Mouse (Mus musculus) embryo, embryonic 11 days (tissue): Measurements from ENCODE around the gene Brd2.
A peak's percentile ranks its signal among the peaks of the same experiment; 100 is the strongest.
"Not testable (repeated sequence)": the region's sequence is repeated elsewhere in the genome, so short reads cannot be mapped to it uniquely, and the experiment has no call there.

ENCODE experiments used
- DNase-seq: peaks from one replicate; pipeline ENCODE4 v3.0.0-alpha.2; 2015

The Brd2 gene

GRCm38 (mm10) chr17:34122188-34122984 is at the start of gene Brd2:
Gene Brd2 (minus strand): TSS chr17:34122634.
- peak; percentile 99 for DNase-seq

- DNase-seq, result peak; percentile 79
Observed at GRCm38 (mm10) chr17:34170877-34171498, 48.6 kb upstream of the Brd2 start.

- DNase-seq, result no peak
Observed at GRCm38 (mm10) chr17:34170487-34170876, 48.0 kb upstream of the Brd2 start.

GRCm38 (mm10) chr17:34169279-34169678 is 46.8 kb upstream of the Brd2 start:
- peak; percentile 69 for DNase-seq

- no peak for DNase-seq
Observed at GRCm38 (mm10) chr17:34165033-34165730, 42.7 kb upstream of the Brd2 start.

DNA sequence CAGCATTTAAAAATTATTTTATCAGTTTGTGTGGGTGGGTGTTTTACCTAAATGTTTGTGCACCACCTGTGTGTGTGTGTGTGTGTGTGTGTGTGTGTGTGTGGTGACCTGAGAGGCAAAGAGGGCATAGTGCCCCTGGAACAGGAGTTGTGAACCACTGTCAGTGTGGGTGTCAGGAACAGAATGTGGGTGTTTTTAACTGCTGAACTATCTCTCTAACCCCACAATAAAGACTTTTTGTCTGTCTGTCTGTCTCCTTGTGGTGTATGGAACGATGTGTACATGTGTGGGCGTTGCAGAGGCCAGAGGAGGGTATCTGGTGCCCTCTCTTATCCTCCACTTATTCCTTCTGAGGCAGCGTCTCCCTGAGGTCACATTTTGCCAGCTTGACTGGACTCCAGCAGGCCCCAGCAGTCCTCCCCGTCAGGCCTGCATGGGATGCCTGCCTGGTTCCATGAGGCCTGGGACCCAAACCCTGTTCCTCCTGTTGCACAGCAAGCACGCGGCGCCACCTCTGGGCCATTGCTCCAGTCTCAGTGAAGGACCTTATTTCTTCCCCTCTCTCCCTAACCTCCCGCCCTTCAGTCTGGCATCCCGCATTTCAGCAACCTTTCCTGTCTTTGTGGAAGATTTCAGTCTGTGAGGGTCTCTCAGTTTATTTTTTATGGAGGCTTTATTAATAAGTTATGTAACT is 41.9 kb upstream of the Brd2 start:
- peak; percentile 38 for DNase-seq

DNA sequence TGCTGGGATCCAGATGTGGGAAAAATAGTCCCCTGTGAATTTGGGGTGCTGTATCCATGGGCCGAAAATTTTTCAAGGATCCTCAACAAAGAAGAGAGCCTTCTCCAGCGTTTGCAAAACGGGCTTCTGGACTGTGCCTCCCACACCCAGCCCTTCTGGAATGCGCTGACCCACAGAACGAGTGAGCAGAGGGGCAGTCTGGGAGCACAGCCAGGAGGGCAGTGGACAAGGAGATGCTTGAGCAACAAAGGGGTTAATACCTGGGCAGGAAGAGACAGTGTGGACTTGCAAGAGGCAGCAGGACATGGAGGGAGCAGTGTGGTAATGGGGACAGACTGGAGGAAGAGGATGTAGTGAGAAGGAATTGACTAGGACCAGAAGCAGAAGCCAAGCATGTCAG is 33.1 kb upstream of the Brd2 start:
- DNase-seq, result no peak

- DNase-seq, result peak; percentile 39
Observed at GRCm38 (mm10) chr17:34152923-34153322, 30.5 kb upstream of the Brd2 start, which contains the start of gene H2-DMb1. Gene H2-DMb1 (plus strand): TSS chr17:34153072.

DNA sequence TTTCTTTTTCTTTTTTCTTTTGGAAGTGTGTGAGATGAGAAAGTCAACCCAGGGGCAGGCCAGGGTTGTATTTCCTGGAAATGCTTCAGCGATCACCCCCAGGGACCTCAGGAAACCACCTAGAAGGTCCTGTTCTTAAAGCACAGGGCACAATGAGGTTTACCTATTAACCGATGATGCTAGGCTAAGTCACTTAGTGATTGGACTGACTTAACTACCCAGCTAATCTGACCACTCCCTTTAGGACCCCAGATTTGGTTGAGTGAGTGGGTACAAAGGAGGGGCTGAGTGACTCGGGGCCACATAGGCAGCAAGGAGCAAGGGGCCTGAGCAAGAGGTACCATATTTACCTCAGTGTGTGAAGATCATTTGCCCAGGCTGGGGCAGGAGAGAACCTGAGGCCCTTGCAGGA is 22.5 kb upstream of the Brd2 start:
- DNase-seq, result no peak

- not testable (repeated sequence) for DNase-seq
Observed at GRCm38 (mm10) chr17:34144221-34144620, 21.8 kb upstream of the Brd2 start.

DNA sequence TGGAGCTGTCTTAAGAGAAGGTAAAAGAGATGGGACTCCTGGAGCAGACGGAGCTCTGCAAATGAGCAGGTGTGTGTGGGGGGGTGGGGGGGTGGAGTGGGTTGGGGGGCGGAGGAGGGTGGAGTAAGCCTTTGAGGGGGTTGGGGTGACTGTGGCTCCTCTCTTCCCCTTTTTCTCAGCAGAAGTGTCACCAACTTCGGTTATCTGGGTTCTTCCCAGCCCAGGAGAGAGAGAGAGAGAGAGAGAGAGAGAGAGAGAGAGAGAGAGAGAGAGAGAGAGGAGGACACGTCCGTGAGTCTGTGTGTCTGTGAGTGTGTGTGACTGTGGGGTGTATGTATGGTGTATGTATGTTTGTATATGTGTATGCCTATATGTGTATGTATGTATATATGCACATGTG is 21.0 kb upstream of the Brd2 start:
- no peak for DNase-seq

GRCm38 (mm10) chr17:34143033-34143432 is 20.6 kb upstream of the Brd2 start, which contains the start of gene H2-DMb2:
Gene H2-DMb2 (plus strand): TSS chr17:34143307.
- DNase-seq, result no peak

GRCm38 (mm10) chr17:34142456-34143010 is 20.1 kb upstream of the Brd2 start:
- no peak for DNase-seq

GRCm38 (mm10) chr17:34141448-34141847 is 19.0 kb upstream of the Brd2 start:
- DNase-seq, result no peak

GRCm38 (mm10) chr17:34140240-34140639 is 17.8 kb upstream of the Brd2 start:
- no peak for DNase-seq

DNA sequence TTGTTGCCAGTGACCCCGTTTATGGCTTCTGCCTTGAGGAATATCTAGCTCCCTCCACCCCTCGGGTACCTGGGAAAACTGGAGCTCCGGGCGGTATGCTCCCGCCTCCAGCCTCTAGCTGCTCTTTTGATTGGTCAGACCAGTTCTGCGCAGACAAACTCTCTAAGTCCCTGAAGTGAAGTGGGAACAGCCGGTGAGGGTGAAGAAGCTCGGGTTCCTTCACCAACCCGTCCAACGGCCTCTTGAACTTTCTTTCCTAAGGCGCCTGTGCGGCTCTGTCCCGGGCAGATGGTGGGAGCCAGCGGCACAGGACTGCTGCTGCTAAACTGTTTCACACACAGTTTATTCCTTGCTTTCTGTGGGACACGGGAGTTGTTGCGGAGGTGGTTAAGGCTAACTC is 17.0 kb upstream of the Brd2 start:
- DNase-seq, result peak; percentile 75

DNA sequence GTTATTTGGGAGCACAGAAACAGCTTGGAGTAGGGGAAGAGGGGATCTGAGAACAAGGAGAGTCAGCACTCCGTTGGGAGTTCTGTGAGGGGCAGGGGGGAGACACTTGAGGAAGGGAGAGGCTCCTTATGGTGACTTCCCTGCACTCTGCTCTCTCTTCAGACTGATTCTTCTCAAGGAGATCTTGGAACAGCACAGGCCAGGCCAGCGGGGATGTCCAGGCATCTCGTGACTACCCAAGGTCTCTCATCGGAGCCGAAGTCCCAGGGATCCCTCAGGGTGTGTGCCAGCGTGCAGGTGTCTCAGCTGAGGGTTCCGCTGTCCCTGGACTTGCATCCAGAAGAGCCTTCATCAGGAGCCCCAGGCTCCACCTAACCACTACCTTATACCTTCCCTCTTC is 16.2 kb upstream of the Brd2 start:
- DNase-seq, result no peak

DNA sequence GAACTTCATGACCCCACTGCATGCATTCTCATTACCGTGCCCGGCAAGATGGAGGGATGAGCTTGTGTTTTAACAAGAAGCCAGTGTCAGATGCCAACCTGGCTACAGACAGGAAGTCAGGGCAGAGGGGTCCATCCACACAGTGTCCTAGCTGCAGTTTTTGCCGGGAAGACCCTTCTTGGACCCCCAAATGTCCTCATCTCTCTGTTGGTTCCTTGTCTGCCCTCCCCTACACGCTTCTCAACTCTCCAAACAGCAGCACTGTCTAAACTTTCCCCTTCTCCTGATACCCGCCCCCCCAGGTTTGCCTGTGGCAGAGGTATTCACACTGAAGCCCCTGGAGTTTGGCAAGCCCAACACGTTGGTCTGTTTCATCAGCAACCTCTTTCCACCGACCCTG is 15.2 kb upstream of the Brd2 start:
- DNase-seq, result no peak

- peak; percentile 99 for DNase-seq
Observed at GRCm38 (mm10) chr17:34135297-34136224, 13.1 kb upstream of the Brd2 start.

DNA sequence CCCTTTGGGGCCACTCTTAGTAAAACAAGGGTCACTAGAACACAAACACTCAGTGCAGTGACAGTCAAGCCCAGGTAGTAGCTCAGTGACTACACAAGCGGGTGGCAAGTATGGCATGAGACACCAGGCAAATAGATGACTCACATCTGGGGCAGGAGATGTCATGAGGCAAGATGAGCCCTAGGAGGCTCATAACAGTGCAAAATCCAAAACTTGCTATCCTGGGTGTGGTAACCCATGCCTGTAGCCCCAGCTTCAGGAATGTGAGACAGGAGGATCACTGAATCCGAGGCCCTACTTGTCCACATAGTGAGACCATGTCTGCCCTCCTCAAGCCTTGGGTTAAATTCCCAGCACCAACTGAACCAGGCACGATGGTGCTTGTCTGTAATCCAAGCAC is 12.0 kb upstream of the Brd2 start:
- DNase-seq, result no peak

DNA sequence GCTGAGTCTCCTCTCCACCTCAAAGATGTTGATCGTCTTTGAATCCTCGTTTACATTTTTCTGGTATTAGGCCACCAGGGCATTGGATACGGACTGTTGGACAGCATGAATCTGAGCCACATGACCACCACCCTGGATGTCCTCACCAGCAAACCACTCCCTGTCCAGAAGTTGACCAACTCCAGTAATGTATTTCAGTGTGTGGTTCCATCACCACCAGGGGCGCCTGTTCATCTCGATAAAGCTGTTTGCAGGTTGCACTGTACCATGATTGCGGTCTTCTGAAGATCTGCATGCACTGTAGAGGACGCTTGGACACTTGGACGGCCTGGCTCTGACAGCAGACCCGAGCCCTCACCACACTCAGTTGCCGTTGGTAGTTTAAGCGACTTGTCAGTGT is 10.9 kb upstream of the Brd2 start:
- no peak for DNase-seq

- DNase-seq, result no peak
Observed at GRCm38 (mm10) chr17:34131911-34132310, 9.5 kb upstream of the Brd2 start.
